Mouse (Mus musculus) forebrain, postnatal 0 days (tissue): Measurements from ENCODE around the gene Cyp51. TPM values are rescaled to one million over a fixed set of nuclear protein-coding genes. Genes with fewer than 3 reads are reported as not detected.

Source experiments
- ATAC-seq: fragments of 200-750 bp; cut with Nextera tagmentation; 2 replicates; pipeline ENCODE4 v1.8.0; 2017; ENCODE audit warnings: mild to moderate bottlenecking, moderate library complexity
- DNase-seq: peaks from one replicate; pipeline ENCODE4 v3.0.0-alpha.2; 2015
- H3K27ac ChIP-seq: fragments of 300-500 bp; sonication (generic); 2 replicates; pipeline ENCODE4 v1.5.1; 2014; ENCODE audit warnings: low read depth, mild to moderate bottlenecking, antibody characterized with exemption, low read length, moderate library complexity, mixed read lengths
- H3K27me3 ChIP-seq: fragments of 300-500 bp; sonication (generic); 2 replicates; pipeline ENCODE4 v1.6.1; 2014; ENCODE audit warnings: mild to moderate bottlenecking, low read length, mixed read lengths; ENCODE audit not compliant: insufficient read depth
- H3K36me3 ChIP-seq: fragments of 300-500 bp; sonication (generic); 2 replicates; pipeline ENCODE4 v1.6.1; 2014; ENCODE audit warnings: mild to moderate bottlenecking, moderate library complexity; ENCODE audit not compliant: insufficient read depth
- H3K4me1 ChIP-seq: fragments of 300-500 bp; sonication (generic); 2 replicates; pipeline ENCODE4 v1.6.1; 2014; ENCODE audit warnings: antibody characterized with exemption; ENCODE audit not compliant: insufficient read depth
- H3K4me2 ChIP-seq: fragments of 300-500 bp; sonication (generic); 2 replicates; pipeline ENCODE4 v1.6.1; 2014; ENCODE audit warnings: low read depth, mild to moderate bottlenecking, moderate library complexity
- H3K4me3 ChIP-seq: fragments of 300-500 bp; sonication (generic); 2 replicates; pipeline ENCODE4 v1.5.1; 2014; ENCODE audit warnings: low read depth, low read length, mixed read lengths
- H3K9ac ChIP-seq: fragments of 300-500 bp; sonication (generic); 2 replicates; pipeline ENCODE4 v1.6.1; 2014; ENCODE audit warnings: mild to moderate bottlenecking
- H3K9me3 ChIP-seq: fragments of 300-500 bp; sonication (generic); 2 replicates; pipeline ENCODE4 v1.6.1; 2016; ENCODE audit warnings: low read length
- CTCF ChIP-seq: sonication (generic); IDR thresholded peaks from 2 replicates; pipeline ENCODE4 v1.5.1; 2016; ENCODE audit warnings: antibody characterized with exemption, control low read depth, low read depth
- WGBS: fragments of 180-500 bp; shearing (Covaris S2); extraction: QIAGEN DNeasy Blood & Tissue Kit; methylation state at CpG from one replicate; pipeline ENCODE4 v1.1.7; 2014; 5-methylcytosine and 5-hydroxymethylcytosine counted together
- polyA plus RNA-seq: library from polyadenylated mRNA; unstranded; fragments of >200 nt; fragmentation: Nextera tagmentation; extraction: Ambion mirVana; gene quantifications from 2 replicates; pipeline ENCODE4 v1.2.1, GENCODE M21; 2015
- total RNA-seq: library from RNA; depleted of rRNA; stranded (reverse); fragments of >200 nt; gene quantifications from 2 replicates; pipeline ENCODE4 v1.2.3, GENCODE M21; 2014; rRNA removed

Gene Cyp51
- total and polyA plus RNA-seq, 2 experiments from 2014 or later, result 107 to 291 TPM

GRCm38 (mm10) chr5:4031846-4032245 lies 72.7 kb downstream of the Cyp51 start:
- no peak for ATAC-seq
- no peak overlapping the region for H3K9ac ChIP-seq
- WGBS, result 90% methylated on average over 4 of the region's 4 CpGs
- no peak for TF ChIP-seq CTCF
- H3K36me3 ChIP-seq, result peaks cover 58% of the 10 kb centered on the region
- no peak overlapping the region for H3K27ac ChIP-seq
- H3K27me3 ChIP-seq, result no peaks in the 10 kb centered on the region
- H3K9me3 ChIP-seq, result no peaks in the 10 kb centered on the region
- no peak overlapping the region for H3K4me2 ChIP-seq
- DNase-seq, result no peak
- H3K4me3 ChIP-seq, result no peak overlapping the region
- H3K4me1 ChIP-seq, result no peaks in the 10 kb centered on the region

Other genes starting within 250 kb of the Cyp51 start
- gene Mterf1a, start 210.8 kb downstream of the Cyp51 start, total RNA-seq, result 6.3 and 8.5 TPM in 2 replicates
- 4.5 and 5.3 TPM in 2 replicates for gene Mterf1a, start 210.8 kb downstream of the Cyp51 start, polyA plus RNA-seq
- gene Akap9, start 176.7 kb downstream of the Cyp51 start, total RNA-seq, result 90.4 and 110 TPM in 2 replicates
- 159 and 266 TPM in 2 replicates for gene Akap9, start 176.7 kb downstream of the Cyp51 start, polyA plus RNA-seq
- gene Mterf1b, start 87.6 kb upstream of the Cyp51 start, total RNA-seq, result 3.7 and 4.6 TPM in 2 replicates
- gene Mterf1b, start 87.6 kb upstream of the Cyp51 start, polyA plus RNA-seq, result 1.9 and 2.0 TPM in 2 replicates